Mouse (Mus musculus) MEL (cell line): ENCODE data around the gene Irf4. TPM values are rescaled to one million over a fixed set of nuclear protein-coding genes. Genes with fewer than 3 reads are reported as not detected.

Experiments used
- DNase-seq: peaks from one replicate; pipeline ENCODE4 v3.0.0; 2011; ENCODE audit warnings: low read depth, low spot score
- H3K27ac ChIP-seq: 2 replicates; pipeline ENCODE4 v1.5.1; 2012; ENCODE audit warnings: low read depth, mild to moderate bottlenecking, control low read depth, low read length, moderate library complexity; ENCODE audit not compliant: control insufficient read depth
- H3K27me3 ChIP-seq, 2 experiments: fragments of 150-350 bp in 1 of 2; sonication (generic) in 1 of 2; 2 replicates each; pipeline ENCODE4 v1.6.1; 2012; ENCODE audit warnings: low read length in 2 of 2, mild to moderate bottlenecking in 2 of 2, improper control_type of control experiment in 1 of 2, moderate library complexity in 1 of 2; ENCODE audit not compliant: insufficient read depth in 2 of 2, control insufficient read depth in 1 of 2
- H3K36me3 ChIP-seq, 2 experiments: 2 replicates each; pipeline ENCODE4 v1.6.1; 2012 to 2014; ENCODE audit warnings: low read length in 2 of 2, improper control_type of control experiment in 1 of 2, inconsistent platforms in 1 of 2, mild to moderate bottlenecking in 1 of 2; ENCODE audit not compliant: insufficient read depth in 2 of 2, control insufficient read depth in 1 of 2
- H3K4me1 ChIP-seq, 2 experiments: fragments of 150-350 bp in 1 of 2; sonication (generic) in 1 of 2; 2 replicates each; pipeline ENCODE4 v1.6.1; 2012; ENCODE audit warnings: low read length in 2 of 2, improper control_type of control experiment in 1 of 2, mild to moderate bottlenecking in 1 of 2; ENCODE audit not compliant: insufficient read depth in 2 of 2, control insufficient read depth in 1 of 2
- H3K4me3 ChIP-seq, 2 experiments: fragments of 150-350 bp in 1 of 2; sonication (generic) in 1 of 2; 2 replicates each; pipeline ENCODE4 v1.5.1; 2012; ENCODE audit warnings: low read depth in 2 of 2, low read length in 2 of 2, mild to moderate bottlenecking in 2 of 2, moderate library complexity in 2 of 2, control low read depth in 1 of 2, improper control_type of control experiment in 1 of 2; ENCODE audit not compliant: control insufficient read depth in 1 of 2, insufficient read depth in 1 of 2
- H3K79me2 ChIP-seq: 2 replicates; pipeline ENCODE4 v1.6.1; 2012; ENCODE audit warnings: mild to moderate bottlenecking, low read length, moderate library complexity; ENCODE audit not compliant: control insufficient read depth, poor library complexity, insufficient read depth
- H3K9ac ChIP-seq: 2 replicates; pipeline ENCODE4 v1.6.1; 2012; ENCODE audit warnings: low read depth, mild to moderate bottlenecking, control low read depth, low read length, moderate library complexity; ENCODE audit not compliant: control insufficient read depth, poor library complexity, severe bottlenecking
- H3K9me3 ChIP-seq: fragments of 150-350 bp; sonication (generic); replicated peaks from 2 replicates; pipeline ENCODE4 v1.6.1; 2012; ENCODE audit warnings: mild to moderate bottlenecking, low read length, improper control_type of control experiment, moderate library complexity; ENCODE audit not compliant: insufficient read depth
- CTCF ChIP-seq, 3 experiments: IDR thresholded peaks in 2 of 3; conservative IDR thresholded peaks in 1 of 3; 2 replicates each; pipeline ENCODE4 v1.5.1; 2011 to 2012; ENCODE audit warnings: low read length in 3 of 3, low read depth in 2 of 3, mild to moderate bottlenecking in 2 of 3, improper control_type of control experiment in 1 of 3, inconsistent platforms in 1 of 3, mixed read lengths in 1 of 3, moderate library complexity in 1 of 3; ENCODE audit not compliant: control insufficient read depth in 1 of 3, insufficient read depth in 1 of 3, poor library complexity in 1 of 3, severe bottlenecking in 1 of 3
- ELF1 ChIP-seq: IDR thresholded peaks from 2 replicates; pipeline ENCODE4 v1.6.1; 2014; ENCODE audit warnings: low read depth, mild to moderate bottlenecking, inconsistent platforms, low read length, improper control_type of control experiment, moderate library complexity
- GABPA ChIP-seq: IDR thresholded peaks from 2 replicates; pipeline ENCODE4 v1.6.1; 2012; ENCODE audit warnings: low read depth, mild to moderate bottlenecking, inconsistent platforms, low read length, improper control_type of control experiment, moderate library complexity
- GATA1 ChIP-seq: IDR thresholded peaks from 2 replicates; pipeline ENCODE4 v1.6.1; 2011; ENCODE audit warnings: low read depth, low read length, improper control_type of control experiment
- JUND ChIP-seq: IDR thresholded peaks from 2 replicates; pipeline ENCODE4 v1.6.1; 2011; ENCODE audit warnings: low read depth, mild to moderate bottlenecking, improper control_type of control experiment, low read length
- KAT2A ChIP-seq: conservative IDR thresholded peaks from 2 replicates; pipeline ENCODE4 v1.6.1; 2012; ENCODE audit warnings: low read depth, low read length, improper control_type of control experiment, inconsistent platforms
- MAX ChIP-seq: IDR thresholded peaks from 2 replicates; pipeline ENCODE4 v1.6.1; 2011; ENCODE audit warnings: low read length, improper control_type of control experiment
- MAZ ChIP-seq: IDR thresholded peaks from 2 replicates; pipeline ENCODE4 v1.6.1; 2012; ENCODE audit warnings: low read depth, mild to moderate bottlenecking, inconsistent platforms, low read length, improper control_type of control experiment
- MEF2A ChIP-seq: IDR thresholded peaks from 2 replicates; pipeline ENCODE4 v1.6.1; 2014; ENCODE audit warnings: low read depth, mild to moderate bottlenecking, inconsistent platforms, low read length, improper control_type of control experiment; ENCODE audit not compliant: poor library complexity, insufficient replicate concordance, severe bottlenecking; ENCODE audit errors: extremely low read depth
- MXI1 ChIP-seq: IDR thresholded peaks from 2 replicates; pipeline ENCODE4 v1.6.1; 2011; ENCODE audit warnings: mild to moderate bottlenecking, low read depth, low read length, improper control_type of control experiment
- MYB ChIP-seq: IDR thresholded peaks from 2 replicates; pipeline ENCODE4 v1.6.1; 2011; ENCODE audit warnings: mild to moderate bottlenecking, low read depth, low read length, improper control_type of control experiment
- MYC ChIP-seq: IDR thresholded peaks from 2 replicates; pipeline ENCODE4 v1.6.1; 2011; ENCODE audit warnings: low read depth, mild to moderate bottlenecking, low read length, improper control_type of control experiment, moderate library complexity
- NELFE ChIP-seq: IDR thresholded peaks from 2 replicates; pipeline ENCODE4 v1.6.1; 2011; ENCODE audit warnings: low read depth, low read length, improper control_type of control experiment
- POLR2AphosphoS2 ChIP-seq: IDR thresholded peaks from 2 replicates; pipeline ENCODE4 v1.6.1; 2011; ENCODE audit warnings: low read length, improper control_type of control experiment
- POLR2AphosphoS5 ChIP-seq: IDR thresholded peaks from 2 replicates; pipeline ENCODE4 v1.6.1; 2012; ENCODE audit warnings: low read depth, borderline replicate concordance, mild to moderate bottlenecking, inconsistent platforms, low read length, moderate library complexity, mixed read lengths
- RAD21 ChIP-seq: IDR thresholded peaks from 2 replicates; pipeline ENCODE4 v1.6.1; 2011; ENCODE audit warnings: mild to moderate bottlenecking, low read depth, low read length, improper control_type of control experiment
- RCOR1 ChIP-seq: IDR thresholded peaks from 2 replicates; pipeline ENCODE4 v1.6.1; 2012; ENCODE audit warnings: low read depth, mild to moderate bottlenecking, inconsistent platforms, low read length, improper control_type of control experiment
- SIN3A ChIP-seq: IDR thresholded peaks from 2 replicates; pipeline ENCODE4 v1.6.1; 2012; ENCODE audit warnings: low read length, improper control_type of control experiment, inconsistent platforms
- TBP ChIP-seq: IDR thresholded peaks from 2 replicates; pipeline ENCODE4 v1.8.0; 2011; ENCODE audit warnings: low read depth, low read length, improper control_type of control experiment
- TCF12 ChIP-seq: IDR thresholded peaks from 2 replicates; pipeline ENCODE4 v1.6.1; 2014; ENCODE audit warnings: low read depth, mild to moderate bottlenecking, inconsistent platforms, low read length, improper control_type of control experiment, moderate library complexity
- USF1 ChIP-seq: IDR thresholded peaks from 2 replicates; pipeline ENCODE4 v1.6.1; 2014; ENCODE audit warnings: low read depth, mild to moderate bottlenecking, inconsistent platforms, low read length, improper control_type of control experiment, moderate library complexity
- ZKSCAN1 ChIP-seq: IDR thresholded peaks from 2 replicates; pipeline ENCODE4 v1.6.1; 2012; ENCODE audit warnings: low read depth, mild to moderate bottlenecking, inconsistent platforms, low read length, improper control_type of control experiment, moderate library complexity
- ZMIZ1 ChIP-seq: IDR thresholded peaks from 2 replicates; pipeline ENCODE4 v1.6.1; 2012; ENCODE audit warnings: low read depth, mild to moderate bottlenecking, inconsistent platforms, low read length, improper control_type of control experiment, moderate library complexity
- ZNF384 ChIP-seq: IDR thresholded peaks from 2 replicates; pipeline ENCODE4 v1.6.1; 2012; ENCODE audit warnings: low read depth, mild to moderate bottlenecking, inconsistent platforms, low read length, improper control_type of control experiment
- polyA plus RNA-seq, 2 experiments: library from polyadenylated mRNA; stranded (reverse) in 1 of 2; unstranded in 1 of 2; fragments of >175 nt in 1 of 2; fragments of >200 nt in 1 of 2; gene quantifications; 2 replicates each; pipeline versions ENCODE4 v1.2.1 to v1.2.4; 2012; ENCODE audit warnings: low replicate concordance in 2 of 2, low read depth in 1 of 2; ENCODE audit not compliant: insufficient read length in 2 of 2, insufficient read depth in 1 of 2, missing spikeins in 1 of 2
- total RNA-seq: library from RNA; depleted of rRNA; stranded (reverse); fragments of 300-350 nt; gene quantifications from 2 replicates; pipeline ENCODE4 v1.2.3, GENCODE M21; 2012

Gene Irf4
- total and polyA plus RNA-seq, 3 experiments, result not detected

- no peaks in the 10 kb centered on the region for H3K27me3 ChIP-seq
- DNase-seq, result no peak
- no peaks in the 10 kb centered on the region for H3K79me2 ChIP-seq
- H3K27ac ChIP-seq, result no peak overlapping the region
- H3K4me1 ChIP-seq, result no peaks in the 10 kb centered on the region
- H3K9ac ChIP-seq, result no peak overlapping the region
- no peak overlapping the region for H3K4me3 ChIP-seq
- TF ChIP-seq TBP (no peak), SIN3A (no peak), ZNF384 (no peak), ZKSCAN1 (no peak), MAZ (no peak), MYC (no peak), MYB (no peak), KAT2A (no peak), RAD21 (no peak), JUND (no peak), GABPA (no peak), NELFE (no peak), ZMIZ1 (no peak), CTCF (IDR thresholded peaks at IDR 0.05 in 2 of 3, conservative IDR thresholded peaks at IDR 0.05 in 1 of 3; ENCODE audit: control insufficient read depth in 1 of 3, insufficient read depth in 1 of 3, low read depth in 2 of 3, low read length in 3 of 3, poor library complexity in 1 of 3, severe bottlenecking in 1 of 3) (no peak), ELF1 (no peak), MAX (no peak), GATA1 (no peak), RCOR1 (no peak), POLR2AphosphoS2 (no peak)
- H3K9me3 ChIP-seq, result no peaks in the 10 kb centered on the region
- H3K36me3 ChIP-seq, result no peaks in the 10 kb centered on the region
Observed at GRCm38 (mm10) chr13:30754066-30754465, 5.0 kb downstream of the Irf4 start.

- Histone ChIP-seq H3K27me3 (no peaks in the 10 kb centered on the region), H3K27ac (no peak overlapping the region), H3K9ac (no peak overlapping the region), H3K9me3 (no peaks in the 10 kb centered on the region), H3K79me2 (no peaks in the 10 kb centered on the region), H3K36me3 (no peaks in the 10 kb centered on the region), H3K4me3 (no peak overlapping the region), H3K4me1 (no peaks in the 10 kb centered on the region)
- DNase-seq, result no peak
- TF ChIP-seq MAX (no peak), SIN3A (no peak), MYB (no peak), TCF12 (no peak), MXI1 (no peak), MAZ (no peak), NELFE (no peak), POLR2AphosphoS2 (no peak), MEF2A (no peak), RAD21 (no peak), JUND (no peak), USF1 (no peak), ZKSCAN1 (no peak), RCOR1 (no peak), POLR2AphosphoS5 (no peak)
Observed at GRCm38 (mm10) chr13:30754825-30755476, 5.9 kb downstream of the Irf4 start.
